Mouse (Mus musculus) ES-E14 (cell line): ENCODE measurements at regions not wholly inside any gene's neighbourhood (a gene's known extent, or its start where the extent isn't known, plus 50 kb on each side); places are given as distances from the start of the nearest gene placed in this dataset.

Experiments
- DNase-seq: peaks from one replicate; pipeline ENCODE4 v3.0.0-alpha.2; 2013; ENCODE audit warnings: low read depth, low spot score
- H3K27ac ChIP-seq: 2 replicates; pipeline ENCODE4 v1.5.1; 2012; ENCODE audit warnings: low read depth, mild to moderate bottlenecking, low read length, moderate library complexity, mixed read lengths; ENCODE audit not compliant: poor library complexity, insufficient read depth, severe bottlenecking
- H3K36me3 ChIP-seq: 2 replicates; pipeline ENCODE4 v1.6.1; 2012; ENCODE audit warnings: mild to moderate bottlenecking, low read length, moderate library complexity, mixed read lengths; ENCODE audit not compliant: control insufficient read depth, poor library complexity, insufficient read depth, severe bottlenecking
- H3K4me1 ChIP-seq, 2 experiments: fragments of 150-350 bp in 1 of 2; sonication (generic) in 1 of 2; 2 replicates each; pipeline ENCODE4 v1.6.1; 2012; ENCODE audit warnings: low read length in 2 of 2, mild to moderate bottlenecking in 1 of 2, mixed read lengths in 1 of 2; ENCODE audit not compliant: control insufficient read depth in 2 of 2, insufficient read depth in 2 of 2, poor library complexity in 1 of 2
- H3K4me3 ChIP-seq, 2 experiments: fragments of 150-350 bp in 1 of 2; sonication (generic) in 1 of 2; 2 replicates each; pipeline ENCODE4 v1.5.1; 2012; ENCODE audit warnings: low read length in 2 of 2, low read depth in 1 of 2, mild to moderate bottlenecking in 1 of 2, mixed read lengths in 1 of 2; ENCODE audit not compliant: insufficient read depth in 1 of 2, poor library complexity in 1 of 2, severe bottlenecking in 1 of 2
- H3K9ac ChIP-seq: 2 replicates; pipeline ENCODE4 v1.6.1; 2012; ENCODE audit warnings: low read depth, mild to moderate bottlenecking, low read length, mixed read lengths; ENCODE audit not compliant: poor library complexity, insufficient read depth, severe bottlenecking
- H3K9me3 ChIP-seq: fragments of 150-350 bp; sonication (generic); 2 replicates; pipeline ENCODE4 v1.6.1; 2012; ENCODE audit warnings: low read depth, mild to moderate bottlenecking, low read length; ENCODE audit not compliant: control insufficient read depth, insufficient read depth
- CHD2 ChIP-seq: IDR thresholded peaks from 2 replicates; pipeline ENCODE4 v1.6.1; 2014; ENCODE audit warnings: mild to moderate bottlenecking, low read depth, low read length, inconsistent platforms
- HCFC1 ChIP-seq: IDR thresholded peaks from 2 replicates; pipeline ENCODE4 v1.6.1; 2012; ENCODE audit warnings: low read length, inconsistent platforms, borderline replicate concordance; ENCODE audit not compliant: insufficient read depth
- MAFK ChIP-seq: IDR thresholded peaks from 2 replicates; pipeline ENCODE4 v1.6.1; 2014; ENCODE audit warnings: mild to moderate bottlenecking, low read depth, low read length, inconsistent platforms; ENCODE audit not compliant: insufficient read depth
- ZC3H11A ChIP-seq: IDR thresholded peaks from 2 replicates; pipeline ENCODE4 v1.6.1; 2012; ENCODE audit warnings: low read depth, mild to moderate bottlenecking, inconsistent platforms, low read length, borderline replicate concordance
- ZNF384 ChIP-seq: IDR thresholded peaks from 2 replicates; pipeline ENCODE4 v1.6.1; 2012; ENCODE audit warnings: low read depth, low read length, inconsistent platforms
- in situ Hi-C, 2 experiments: fragments of 600-800 bp; cut with MboI; formaldehyde crosslinking; loops; one replicate each; pipeline ENCODE4 v1.15.1; 2025; ENCODE audit warnings: low sequenced_read_pairs in 2 of 2, inconsistent platforms in 1 of 2; ENCODE audit not compliant: unreplicated experiment in 2 of 2

DNA sequence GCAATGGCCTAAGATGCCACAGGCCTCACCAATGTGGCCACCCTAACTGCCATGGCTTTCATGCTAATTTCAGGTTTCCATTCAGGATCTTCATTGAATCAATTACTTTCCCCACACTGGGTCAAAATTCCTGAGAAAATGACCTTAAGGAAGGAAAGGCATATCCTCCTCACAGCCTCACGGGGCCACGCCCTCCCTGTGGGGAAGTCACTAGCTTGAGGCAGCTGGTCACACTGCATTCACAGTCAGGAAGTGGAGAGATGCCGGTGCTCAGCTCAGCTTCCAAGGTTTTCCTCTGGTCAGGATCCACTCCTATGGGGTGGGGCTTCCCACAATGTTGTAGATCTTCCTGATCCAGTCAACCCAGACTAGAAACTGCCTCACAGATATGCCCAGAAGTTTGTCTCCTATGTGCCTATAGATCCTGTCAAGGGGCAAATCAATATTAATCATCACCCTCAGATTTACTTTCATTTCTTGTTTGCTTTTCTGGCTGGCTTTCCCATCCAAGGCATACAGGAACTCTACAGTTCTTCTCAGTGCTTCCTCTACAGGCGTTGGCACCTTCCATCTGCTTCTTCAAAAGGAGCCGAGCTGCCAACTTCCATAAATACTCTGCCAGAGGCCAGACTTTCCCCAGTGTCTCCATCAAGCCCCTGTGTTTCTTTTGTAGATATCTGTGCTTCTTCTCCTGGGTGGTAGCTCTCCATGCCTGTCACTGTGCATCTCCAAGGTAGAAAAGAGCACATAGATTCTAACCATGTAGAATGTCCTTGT lies 273.2 kb upstream of the Thsd7b start:
- TF ChIP-seq CHD2 = no peak
- TF ChIP-seq ZC3H11A = no peak
- no peak for TF ChIP-seq HCFC1
- TF ChIP-seq ZNF384 = no peak
- no peak for TF ChIP-seq MAFK
- Histone ChIP-seq H3K9me3 (no peaks in the 10 kb centered on the region), H3K4me3 (no peak overlapping the region), H3K36me3 (no peaks in the 10 kb centered on the region), H3K27ac (no peak overlapping the region), H3K9ac (no peak overlapping the region), H3K4me1 (0 out of 4 replicates have a peak, but pooled peaks cover 0 to 2% of the 10 kb centered on the region in 2 experiments)
- no peak for DNase-seq
- in situ Hi-C loops = no loop called here

DNA sequence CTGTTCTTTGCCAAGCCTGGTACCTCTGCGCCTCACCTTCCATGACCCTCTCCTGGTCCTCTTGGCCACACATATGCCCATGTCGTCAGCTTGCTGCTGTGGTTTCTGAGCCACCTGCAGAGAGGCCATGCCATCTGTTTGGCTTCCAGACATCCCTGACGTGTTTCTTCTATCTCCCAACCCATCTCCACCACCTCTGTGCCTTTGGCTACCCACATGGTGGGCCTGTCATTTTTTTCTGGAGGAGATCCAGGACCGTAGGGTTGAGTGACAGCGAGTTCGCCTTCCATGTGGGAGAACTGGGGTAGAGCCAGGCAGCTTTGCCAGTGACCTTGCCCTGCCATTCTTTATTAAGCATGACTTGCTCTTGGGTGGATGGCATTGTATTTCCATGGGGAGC lies 278.4 kb upstream of the Thsd7b start:
- no peak overlapping the region for H3K27ac ChIP-seq
- no peaks in the 10 kb centered on the region for H3K4me1 ChIP-seq
- no peak for TF ChIP-seq CHD2
- TF ChIP-seq HCFC1 = no peak
- no peak for TF ChIP-seq MAFK
- TF ChIP-seq ZC3H11A = no peak
- no peak for TF ChIP-seq ZNF384
- H3K4me3 ChIP-seq = no peak overlapping the region
- H3K9me3 ChIP-seq = no peaks in the 10 kb centered on the region
- no peak for DNase-seq
- H3K9ac ChIP-seq = no peak overlapping the region
- in situ Hi-C loops = no loop called here
- H3K36me3 ChIP-seq = no peaks in the 10 kb centered on the region

DNA sequence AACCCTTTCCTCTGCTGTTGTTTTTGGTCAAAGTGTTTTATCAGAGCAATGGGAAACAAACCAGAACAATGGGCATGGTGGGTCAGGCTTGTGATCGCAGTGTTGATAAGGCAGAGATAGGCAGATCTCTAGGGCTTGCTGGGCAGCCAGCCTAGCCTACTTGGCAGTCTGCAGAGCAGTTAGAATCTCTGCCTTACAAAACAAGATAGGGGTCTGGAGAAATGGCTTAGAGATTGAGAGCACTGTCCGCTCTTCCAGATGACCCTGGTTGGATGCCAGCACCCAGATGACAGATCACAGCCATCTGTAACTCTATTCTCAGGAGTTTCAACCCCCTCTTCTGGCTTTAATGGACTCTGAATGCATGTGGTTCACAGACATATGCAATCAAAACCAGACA lies 289.7 kb upstream of the Thsd7b start:
- TF ChIP-seq MAFK (no peak), CHD2 (no peak)
- H3K9me3 ChIP-seq = no peaks in the 10 kb centered on the region
- no peak overlapping the region for H3K27ac ChIP-seq
- no peaks in the 10 kb centered on the region for H3K4me1 ChIP-seq
- H3K36me3 ChIP-seq = no peaks in the 10 kb centered on the region
- no peak overlapping the region for H3K9ac ChIP-seq
- no peak for DNase-seq
- in situ Hi-C loops = no loop called here
- no peak overlapping the region for H3K4me3 ChIP-seq

DNA sequence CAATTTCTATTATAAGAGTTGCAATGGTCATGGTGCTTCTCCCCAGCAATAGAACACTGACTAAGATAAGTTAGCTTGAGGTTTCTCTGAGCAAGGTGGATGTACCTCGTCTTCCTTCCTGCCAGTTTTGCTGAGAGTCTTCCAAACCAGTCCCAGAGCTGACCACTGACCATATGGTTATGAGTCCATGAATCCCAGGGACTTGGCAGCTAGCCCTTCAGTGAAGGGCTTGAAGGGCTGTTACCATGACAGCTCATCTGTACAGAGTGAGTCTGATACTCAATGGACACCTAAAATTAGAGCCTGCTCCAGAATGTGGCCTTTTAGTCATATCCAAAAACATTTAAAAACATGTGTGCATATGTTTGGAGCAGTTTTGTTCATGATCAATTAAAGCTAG lies 297.5 kb upstream of the Thsd7b start:
- no peak overlapping the region for H3K9ac ChIP-seq
- in situ Hi-C loops = no loop called here
- no peaks in the 10 kb centered on the region for H3K4me1 ChIP-seq
- H3K36me3 ChIP-seq = no peaks in the 10 kb centered on the region
- no peak overlapping the region for H3K27ac ChIP-seq
- TF ChIP-seq MAFK (no peak), HCFC1 (no peak), ZNF384 (no peak), CHD2 (no peak), ZC3H11A (no peak)
- no peaks in the 10 kb centered on the region for H3K9me3 ChIP-seq
- DNase-seq = no peak
- H3K4me3 ChIP-seq = no peak overlapping the region

DNA sequence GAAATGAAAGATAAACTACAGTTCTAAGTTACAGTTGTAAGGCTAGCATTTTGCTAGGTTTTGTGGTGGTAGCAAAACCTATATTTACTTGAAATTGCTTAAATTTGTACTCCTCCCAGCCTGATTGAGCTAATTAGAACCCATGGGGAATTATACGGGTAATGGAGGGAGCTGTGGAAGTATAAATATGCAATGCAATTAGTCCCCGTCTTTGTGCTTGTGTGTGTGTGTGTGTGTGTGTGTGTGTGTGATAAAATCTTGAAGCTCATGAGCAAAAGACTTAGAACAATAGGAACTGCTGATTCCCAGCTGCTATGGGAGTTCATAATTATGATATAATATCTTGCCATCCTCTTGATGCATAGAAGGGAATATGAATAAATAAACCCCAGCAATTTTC lies 321.7 kb upstream of the Thsd7b start:
- no peak for DNase-seq
- H3K9ac ChIP-seq = no peak overlapping the region
- no peaks in the 10 kb centered on the region for H3K9me3 ChIP-seq
- TF ChIP-seq MAFK = no peak
- no peak for TF ChIP-seq HCFC1
- no peak for TF ChIP-seq ZC3H11A
- no peak for TF ChIP-seq CHD2
- TF ChIP-seq ZNF384 = no peak
- in situ Hi-C loops = no loop called here
- no peak overlapping the region for H3K27ac ChIP-seq
- no peak overlapping the region for H3K4me3 ChIP-seq
- H3K4me1 ChIP-seq = no peaks in the 10 kb centered on the region
- no peaks in the 10 kb centered on the region for H3K36me3 ChIP-seq
